Mouse (Mus musculus): Measurements from ENCODE around the gene Pkp4.
A peak's percentile ranks its signal among the peaks of the same experiment; 100 is the strongest.

The Pkp4 gene

DNA sequence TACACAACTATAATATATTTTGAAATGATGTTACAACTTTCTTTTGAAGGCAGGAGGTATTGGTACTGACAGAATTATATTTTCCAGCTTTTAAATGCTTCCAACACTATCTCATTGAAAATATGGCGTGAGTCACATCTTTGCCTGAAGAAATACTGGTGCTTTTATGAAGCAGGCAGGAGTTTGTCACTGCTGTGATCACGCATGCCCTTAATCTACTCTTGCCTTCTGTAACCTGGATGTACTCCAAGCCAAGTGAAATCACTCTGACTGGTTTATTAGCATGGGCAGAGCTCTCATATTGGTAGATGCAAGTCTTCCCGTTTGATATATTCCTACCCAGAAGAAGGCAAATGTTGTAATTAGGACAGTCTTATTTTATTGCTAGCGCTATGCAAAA is 65.7 kb downstream of the Pkp4 start:
- no peak for DNase-seq

- no peak for DNase-seq
These were observed 66.4 kb downstream of the Pkp4 start for GRCm38 (mm10) chr2:59227011-59227410.

DNA sequence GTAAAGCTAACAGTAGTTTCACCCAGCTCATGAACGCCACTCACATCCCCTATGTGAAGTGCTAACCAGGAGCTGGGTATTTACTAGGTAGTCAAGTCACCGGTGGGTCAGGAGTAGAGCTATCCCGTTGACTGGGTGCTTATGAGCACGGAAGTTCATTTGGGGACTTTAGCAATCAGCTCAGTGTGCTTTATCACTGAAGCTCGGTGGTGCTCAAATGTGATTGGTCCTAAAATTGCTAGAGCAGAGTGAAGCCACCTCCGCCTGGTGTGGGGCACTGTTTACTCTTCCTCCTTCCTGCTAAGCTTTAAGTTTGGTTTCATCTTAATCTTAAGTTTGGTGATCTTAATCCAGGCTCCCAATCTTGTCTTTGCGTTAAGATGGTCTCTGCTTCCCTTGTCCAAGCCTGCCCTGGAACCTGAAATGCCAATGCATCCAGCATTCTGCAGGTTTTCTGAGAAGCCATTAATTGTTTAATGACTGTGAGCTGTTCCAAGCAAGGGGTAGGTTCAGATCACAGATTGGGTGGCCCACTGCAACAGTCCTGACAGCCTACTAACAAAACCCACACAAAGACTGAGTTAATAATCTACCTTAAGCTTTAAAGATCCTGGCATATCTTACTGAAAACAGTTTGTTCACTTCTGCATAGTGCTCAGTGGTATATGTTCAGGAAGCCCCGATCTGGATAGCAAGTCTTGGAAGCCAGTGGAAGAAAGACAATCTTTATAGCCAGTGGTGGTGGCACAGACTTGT is 67.0 kb downstream of the Pkp4 start:
- DNase-seq, result no peak

- peak; percentile 74 for DNase-seq
These were observed 68.7 kb downstream of the Pkp4 start for GRCm38 (mm10) chr2:59229250-59229895.

- no peak for DNase-seq
These were observed 70.0 kb downstream of the Pkp4 start for GRCm38 (mm10) chr2:59230656-59231055.

DNA sequence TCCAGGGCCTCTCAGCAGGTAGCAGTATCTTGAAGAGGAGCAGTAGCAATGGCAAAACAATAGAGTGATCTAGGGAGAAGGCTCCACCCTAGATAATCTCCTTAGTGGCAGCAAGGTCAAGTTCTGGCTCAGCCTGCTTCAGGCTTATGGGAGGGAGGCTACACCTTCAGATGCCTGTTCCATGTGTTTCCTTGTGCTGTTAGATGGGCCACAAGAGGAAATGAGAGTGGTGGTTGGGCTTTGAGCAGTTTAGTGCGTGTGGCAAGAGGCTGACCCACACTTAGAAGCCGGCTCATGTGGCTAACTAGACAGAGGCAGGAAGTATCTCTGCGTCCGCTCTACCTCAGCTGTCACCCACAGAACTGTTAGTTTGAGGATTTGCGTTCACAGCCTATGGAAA is 70.9 kb downstream of the Pkp4 start:
- no peak for DNase-seq

- DNase-seq, result peak; percentile 57
These were observed 72.8 kb downstream of the Pkp4 start for GRCm38 (mm10) chr2:59233294-59233923.

DNA sequence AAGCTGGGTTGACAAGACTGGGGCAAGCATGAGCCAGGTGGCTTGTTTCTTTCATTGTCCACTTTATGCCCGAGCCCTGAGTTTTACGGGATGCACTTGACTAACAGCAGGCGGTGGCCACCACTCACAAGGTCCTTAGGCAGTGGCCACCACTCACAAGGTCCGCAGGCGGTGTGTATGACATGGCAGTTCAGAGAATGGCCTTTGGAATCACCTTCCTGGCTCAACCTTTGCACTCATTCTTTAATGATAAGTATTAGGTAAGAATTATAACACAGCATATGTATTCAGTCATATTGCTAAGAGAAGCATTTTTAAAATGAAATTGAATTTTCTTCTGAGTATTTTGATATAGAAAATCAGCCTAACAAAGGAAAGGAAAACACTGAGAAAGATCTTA is 73.3 kb downstream of the Pkp4 start:
- DNase-seq, result no peak

- DNase-seq, result no peak
These were observed 73.9 kb downstream of the Pkp4 start for GRCm38 (mm10) chr2:59234537-59234936.

DNA sequence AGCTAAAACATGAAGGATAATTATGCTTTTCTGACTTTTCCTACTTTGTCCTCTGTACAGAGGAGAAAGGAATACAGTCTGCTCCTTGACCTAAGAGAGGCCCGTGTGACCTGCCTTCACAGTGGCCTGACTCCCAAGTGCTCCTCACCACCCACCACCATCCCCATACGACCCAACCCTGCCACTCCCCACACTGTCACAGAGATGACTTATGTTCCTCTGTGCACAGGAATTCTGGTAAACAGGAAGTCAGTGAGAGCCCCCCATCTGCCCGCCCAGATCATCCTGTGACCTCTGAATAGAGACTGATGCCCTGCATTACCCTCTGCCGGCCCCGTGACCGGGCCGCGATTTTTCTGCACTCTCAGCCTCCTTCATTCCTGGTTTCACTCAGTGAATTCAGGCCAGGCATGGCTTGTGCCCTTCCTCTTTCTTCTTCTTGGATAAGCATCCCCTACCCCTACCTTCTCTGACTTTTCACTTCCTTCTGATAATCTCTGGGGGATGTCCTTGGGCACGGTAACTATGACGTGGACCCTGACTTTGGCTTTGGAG is 79.3 kb downstream of the Pkp4 start:
- DNase-seq, result no peak

- no peak for DNase-seq
These were observed 81.5 kb downstream of the Pkp4 start for GRCm38 (mm10) chr2:59242117-59242516.

GRCm38 (mm10) chr2:59244273-59245097 is 83.8 kb downstream of the Pkp4 start:
- DNase-seq, result no peak

- DNase-seq, result no peak
These were observed 84.4 kb downstream of the Pkp4 start for GRCm38 (mm10) chr2:59245098-59245388.

GRCm38 (mm10) chr2:59248806-59249205 is 88.2 kb downstream of the Pkp4 start:
- no peak for DNase-seq

GRCm38 (mm10) chr2:59252818-59253217 is 92.2 kb downstream of the Pkp4 start:
- DNase-seq, result no peak

- DNase-seq, result no peak
These were observed 92.8 kb downstream of the Pkp4 start for GRCm38 (mm10) chr2:59253435-59253834.

- DNase-seq, result no peak
These were observed 98.2 kb downstream of the Pkp4 start for GRCm38 (mm10) chr2:59258821-59259231.

GRCm38 (mm10) chr2:59259346-59259745 is 98.7 kb downstream of the Pkp4 start:
- no peak for DNase-seq

- no peak for DNase-seq
These were observed 100.6 kb downstream of the Pkp4 start for GRCm38 (mm10) chr2:59261203-59261602.

DNA sequence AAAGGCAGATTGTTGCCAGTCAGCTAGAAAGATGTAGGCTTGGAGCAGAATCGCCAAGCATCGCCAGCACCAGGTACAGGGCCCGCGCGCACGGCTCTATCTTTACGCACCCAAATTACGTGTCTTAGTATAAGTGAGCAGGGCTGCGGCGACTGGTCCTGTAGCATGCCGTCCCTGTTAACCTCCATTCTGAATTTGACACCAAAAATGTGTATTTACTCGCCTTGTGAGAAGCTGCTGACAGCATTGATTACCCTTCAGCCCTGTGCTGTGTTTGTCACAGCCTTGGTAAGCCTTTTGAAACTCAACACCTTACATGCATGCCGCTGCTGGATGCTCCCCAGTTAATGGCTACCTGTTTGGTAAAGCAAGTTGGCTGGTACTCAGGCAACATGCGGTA is 105.8 kb downstream of the Pkp4 start:
- no peak for DNase-seq

DNA sequence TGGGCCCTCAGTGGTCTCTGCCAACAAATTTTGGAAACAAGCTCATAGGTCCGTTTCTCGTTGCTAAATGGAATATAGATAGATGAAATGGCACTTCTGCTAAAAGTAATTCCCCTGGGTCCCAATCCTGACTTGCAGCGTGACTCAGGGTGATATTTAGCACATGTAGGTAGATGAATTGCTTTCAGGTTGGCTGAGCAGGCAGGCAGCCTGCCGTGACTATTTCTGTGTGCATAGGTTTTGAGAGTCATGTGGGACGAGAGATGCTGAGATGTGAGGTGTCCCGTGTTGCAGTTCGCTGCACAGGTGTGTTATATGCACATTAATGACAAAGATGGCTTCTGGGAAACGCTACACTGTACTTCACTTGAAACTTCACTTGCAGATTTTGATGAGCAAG is 111.2 kb downstream of the Pkp4 start:
- peak; percentile 31 for DNase-seq

DNA sequence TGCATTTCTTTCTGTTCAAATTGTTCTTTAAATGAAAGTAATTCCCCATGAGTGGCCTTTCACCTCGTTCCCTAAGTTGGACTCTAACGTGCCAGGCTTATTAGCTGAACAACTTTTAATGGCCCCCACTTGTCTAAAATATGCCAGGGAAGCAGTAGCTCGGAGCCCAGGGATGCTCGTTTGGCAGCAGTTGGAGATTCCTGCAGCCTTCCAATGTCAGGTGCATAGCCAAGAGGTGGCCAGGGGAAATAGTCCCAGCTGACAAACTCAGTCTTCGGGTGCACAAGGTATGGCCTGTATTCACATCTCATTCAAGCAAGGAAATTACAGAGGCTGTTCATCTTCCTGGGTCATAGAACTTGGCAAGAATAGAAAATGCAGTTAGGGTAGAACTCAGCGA is 112.1 kb downstream of the Pkp4 start:
- DNase-seq, result peak; percentile 45

- DNase-seq, result no peak
These were observed 120.4 kb downstream of the Pkp4 start for GRCm38 (mm10) chr2:59280914-59281562.

All from cerebellum, adult 9-10 months (tissue).